Mouse (Mus musculus): ENCODE data around the gene Zscan12. TPM values are rescaled to one million over a fixed set of nuclear protein-coding genes. Genes with fewer than 3 reads are reported as not detected.

The Zscan12 gene
- 2.2 and 2.4 TPM in 2 replicates for polyA plus RNA-seq (2012; rRNA removed)

DNA sequence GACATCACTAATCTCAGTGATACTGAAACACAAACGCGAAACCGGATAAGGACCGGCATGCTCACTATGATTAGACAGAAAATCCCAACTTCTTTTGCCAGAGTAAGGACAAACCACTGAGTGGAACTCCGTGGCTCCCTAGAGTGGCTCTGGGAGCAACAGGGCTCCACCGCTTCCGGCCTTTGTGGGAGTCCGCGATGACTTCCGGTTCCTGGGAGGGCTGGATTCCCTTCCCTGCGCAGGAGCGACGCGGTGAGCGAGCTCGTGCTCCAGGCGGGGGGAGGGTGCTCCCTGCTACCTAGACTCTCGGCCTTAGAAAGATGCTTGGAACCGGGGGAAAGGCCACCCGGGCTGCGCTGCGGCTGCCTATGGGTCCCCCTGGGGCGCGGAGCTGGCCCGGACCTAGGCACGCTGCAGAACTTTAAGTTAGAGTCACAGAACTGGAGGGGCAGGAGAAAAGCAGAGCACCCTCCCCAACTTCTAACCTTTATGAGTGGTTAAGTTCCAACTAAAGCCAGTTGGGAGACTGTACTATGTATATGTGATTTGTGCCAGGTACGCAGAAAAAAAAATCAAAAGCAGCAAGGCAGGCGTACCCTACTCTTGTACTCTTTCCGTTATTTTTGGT, at the start of gene Zscan12:
Zscan12 (plus strand) TSS at position 200 of the 628 bp plus-strand sequence.

DNA sequence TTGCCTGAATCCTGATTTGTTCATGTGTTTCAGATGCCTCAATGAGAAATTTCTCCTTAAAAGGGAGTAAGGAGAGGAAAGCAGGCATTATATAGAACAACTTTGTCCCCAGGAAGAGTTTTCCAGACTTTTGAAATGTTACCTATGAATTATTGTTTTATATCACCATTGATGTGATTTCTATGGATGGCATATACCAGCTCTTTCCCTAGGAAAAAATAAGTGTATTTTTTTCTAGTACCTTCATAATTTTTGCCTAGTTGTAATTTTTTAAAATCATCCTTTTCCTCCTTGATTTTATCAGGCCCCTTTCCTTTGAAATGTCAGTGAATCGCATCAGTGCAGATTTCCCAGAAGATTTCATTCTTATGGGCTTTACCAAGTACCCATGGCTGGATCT, 16.0 kb upstream of the Zscan12 start, which contains the start of gene Olfr1367:
Olfr1367 (plus strand) TSS at position 301 of the 400 bp plus-strand sequence.

DNA sequence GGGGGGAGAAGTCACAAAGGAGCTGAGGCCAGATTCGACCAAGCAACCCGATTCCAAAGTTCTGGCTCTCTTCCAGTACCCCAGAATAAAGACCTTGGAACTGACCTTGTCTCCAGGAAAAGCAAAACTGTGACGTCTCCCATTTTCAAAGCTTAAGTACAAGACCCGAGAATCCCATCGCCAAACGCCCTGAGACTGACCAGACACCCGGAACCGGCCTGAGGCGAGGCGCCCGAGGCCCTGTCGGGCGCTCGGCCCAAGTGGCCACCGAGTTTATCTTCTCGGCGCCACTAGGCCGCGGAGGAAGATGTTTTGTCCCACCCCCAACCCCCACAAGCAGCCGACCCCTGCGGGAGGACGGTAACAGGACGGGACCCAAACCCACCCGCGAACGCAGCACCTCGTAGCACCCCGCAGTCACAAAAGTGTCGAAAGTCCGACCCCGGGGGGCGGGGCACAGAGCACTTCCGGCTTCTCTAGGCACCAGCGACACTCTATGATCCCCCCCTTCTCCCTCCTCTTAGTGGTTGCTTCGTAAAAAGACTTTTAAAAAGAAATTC, 39.7 kb downstream of the Zscan12 start, which contains the start of gene Zkscan3:
Zkscan3 (minus strand) TSS at position 469 of the 560 bp plus-strand sequence.

Other genes starting within 250 kb of the Zscan12 start
- gene Olfr263, start 233.2 kb upstream of the Zscan12 start, polyA plus RNA-seq (2012; rRNA removed): not detected in 2 replicates
- gene Olfr1368, start 217.0 kb upstream of the Zscan12 start, polyA plus RNA-seq (2012; rRNA removed): not detected in 2 replicates
- 22.8 and 23.6 TPM in 2 replicates for gene Trim27, start 183.4 kb upstream of the Zscan12 start, polyA plus RNA-seq (2012; rRNA removed)
- not detected in 2 replicates for gene Gpx5, start 70.1 kb upstream of the Zscan12 start, polyA plus RNA-seq (2012; rRNA removed)
- gene Gpx6, start 50.7 kb upstream of the Zscan12 start, polyA plus RNA-seq (2012; rRNA removed): not detected in 2 replicates
- not detected in 2 replicates for gene Olfr1367, start 15.9 kb upstream of the Zscan12 start, polyA plus RNA-seq (2012; rRNA removed)
- gene Zkscan3, start 39.9 kb downstream of the Zscan12 start, polyA plus RNA-seq (2012; rRNA removed): 29.4 and 29.5 TPM in 2 replicates
- gene Pgbd1, start 78.2 kb downstream of the Zscan12 start, polyA plus RNA-seq (2012; rRNA removed): 0.76 and 0.79 TPM in 2 replicates
- 22.7 and 24.7 TPM in 2 replicates for gene Zscan26, start 90.9 kb downstream of the Zscan12 start, polyA plus RNA-seq (2012; rRNA removed)
- 0.24 and 0.43 TPM in 2 replicates for gene Nkapl, start 105.7 kb downstream of the Zscan12 start, polyA plus RNA-seq (2012; rRNA removed)
- 0.22 and 0.26 TPM in 2 replicates for gene Zkscan4, start 116.1 kb downstream of the Zscan12 start, polyA plus RNA-seq (2012; rRNA removed)
- not detected in 2 replicates for gene Gm10065, start 116.6 kb downstream of the Zscan12 start, polyA plus RNA-seq (2012; rRNA removed)
- gene AK157302, start 132.4 kb downstream of the Zscan12 start, polyA plus RNA-seq (2012; rRNA removed): 0.34 and 0.50 TPM in 2 replicates
- 5.1 and 11.2 TPM in 2 replicates for gene Gm11273, start 138.6 kb downstream of the Zscan12 start, polyA plus RNA-seq (2012; rRNA removed)
- gene Zkscan8, start 168.3 kb downstream of the Zscan12 start, polyA plus RNA-seq (2012; rRNA removed): 2.0 and 2.3 TPM in 2 replicates
- gene Olfr1366, start 180.0 kb downstream of the Zscan12 start, polyA plus RNA-seq (2012; rRNA removed): not detected in 2 replicates
- gene Olfr1535, start 197.1 kb downstream of the Zscan12 start, polyA plus RNA-seq (2012; rRNA removed): not detected in 2 replicates
- gene Olfr1364, start 218.9 kb downstream of the Zscan12 start, polyA plus RNA-seq (2012; rRNA removed): not detected in 2 replicates

All from liver, embryonic 18 days (tissue).